Mouse (Mus musculus): Measurements from ENCODE around the gene Tbc1d22b.

- TF ChIP-seq CTCF (IDR thresholded peaks at IDR 0.05; ENCODE audit: low read depth, low read length) = no peak
- no peak; the same call in 1 of the 2 replicates for TF ChIP-seq TAL1 (conservative IDR thresholded peaks at IDR 0.05; ENCODE audit: low read depth, low read length)
- no peak for TF ChIP-seq GATA1 (IDR thresholded peaks at IDR 0.05; ENCODE audit: borderline replicate concordance, low read length)
Measured at GRCm38 (mm10) chr17:29500802-29501469, 48.6 kb upstream of the Tbc1d22b start.

Data from G1E (cell line).